Mouse (Mus musculus): ENCODE results near the gene Ankrd37.

Gene Ankrd37

DNA sequence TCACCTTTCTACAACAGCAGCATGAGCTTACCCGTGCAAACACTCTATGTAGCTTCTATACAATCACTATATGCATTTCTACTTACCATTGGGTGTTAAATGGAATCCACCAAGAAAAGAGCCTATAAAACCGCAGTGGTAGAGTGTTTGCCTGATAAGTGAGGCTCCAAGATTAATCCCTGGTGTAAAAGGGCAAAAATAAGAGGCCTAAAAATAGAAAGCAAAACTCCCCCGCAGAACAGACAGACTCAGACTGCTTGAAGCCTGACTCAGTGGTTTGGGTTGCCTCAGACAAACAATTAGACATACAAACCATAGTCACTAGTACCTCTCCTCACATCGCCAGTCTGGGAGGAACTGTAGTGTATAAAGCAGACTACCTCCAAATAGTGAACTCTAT is at the start of gene Ankrd37:
Gene Ankrd37 (minus strand): TSS at position 112 of the 400 bp plus-strand sequence.
- no peak for DNase-seq (ENCODE audit: extremely low read depth, low read depth, low spot score)

- no peak for DNase-seq (ENCODE audit: extremely low read depth, low read depth, low spot score)
These were observed 34.8 kb upstream of the Ankrd37 start for GRCm38 (mm10) chr8:46040260-46040659.

- DNase-seq (ENCODE audit: extremely low read depth, low read depth, low spot score) = no peak
These were observed 34.2 kb upstream of the Ankrd37 start for GRCm38 (mm10) chr8:46039666-46040065.

DNA sequence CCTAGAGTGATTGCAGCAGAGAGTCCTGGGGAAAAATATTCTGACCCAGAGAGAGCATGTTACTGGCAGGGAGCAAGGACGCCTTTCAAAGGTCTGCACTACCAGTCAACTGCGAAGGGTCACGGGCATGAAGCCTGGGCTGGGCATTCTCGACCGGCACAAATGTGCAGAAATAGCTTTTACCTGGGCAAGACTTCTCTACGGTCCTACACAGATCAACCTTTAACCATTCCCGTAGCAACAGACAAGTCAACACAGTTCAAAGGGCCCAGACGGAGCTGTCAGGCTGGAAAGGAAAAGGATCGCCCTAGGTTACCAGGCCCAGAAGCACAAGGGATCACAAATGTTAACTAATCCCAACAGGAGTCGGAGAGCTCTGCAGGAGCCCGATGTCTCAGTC is 30.7 kb upstream of the Ankrd37 start:
- no peak for DNase-seq (ENCODE audit: extremely low read depth, low read depth, low spot score)

GRCm38 (mm10) chr8:46024392-46024791 is 18.9 kb upstream of the Ankrd37 start:
- no peak for DNase-seq (ENCODE audit: extremely low read depth, low read depth, low spot score)

- DNase-seq (ENCODE audit: extremely low read depth, low read depth, low spot score) = no peak
These were observed 17.3 kb upstream of the Ankrd37 start for GRCm38 (mm10) chr8:46022758-46023157.

GRCm38 (mm10) chr8:46022203-46022602 is 16.7 kb upstream of the Ankrd37 start:
- DNase-seq (ENCODE audit: extremely low read depth, low read depth, low spot score) = no peak

DNA sequence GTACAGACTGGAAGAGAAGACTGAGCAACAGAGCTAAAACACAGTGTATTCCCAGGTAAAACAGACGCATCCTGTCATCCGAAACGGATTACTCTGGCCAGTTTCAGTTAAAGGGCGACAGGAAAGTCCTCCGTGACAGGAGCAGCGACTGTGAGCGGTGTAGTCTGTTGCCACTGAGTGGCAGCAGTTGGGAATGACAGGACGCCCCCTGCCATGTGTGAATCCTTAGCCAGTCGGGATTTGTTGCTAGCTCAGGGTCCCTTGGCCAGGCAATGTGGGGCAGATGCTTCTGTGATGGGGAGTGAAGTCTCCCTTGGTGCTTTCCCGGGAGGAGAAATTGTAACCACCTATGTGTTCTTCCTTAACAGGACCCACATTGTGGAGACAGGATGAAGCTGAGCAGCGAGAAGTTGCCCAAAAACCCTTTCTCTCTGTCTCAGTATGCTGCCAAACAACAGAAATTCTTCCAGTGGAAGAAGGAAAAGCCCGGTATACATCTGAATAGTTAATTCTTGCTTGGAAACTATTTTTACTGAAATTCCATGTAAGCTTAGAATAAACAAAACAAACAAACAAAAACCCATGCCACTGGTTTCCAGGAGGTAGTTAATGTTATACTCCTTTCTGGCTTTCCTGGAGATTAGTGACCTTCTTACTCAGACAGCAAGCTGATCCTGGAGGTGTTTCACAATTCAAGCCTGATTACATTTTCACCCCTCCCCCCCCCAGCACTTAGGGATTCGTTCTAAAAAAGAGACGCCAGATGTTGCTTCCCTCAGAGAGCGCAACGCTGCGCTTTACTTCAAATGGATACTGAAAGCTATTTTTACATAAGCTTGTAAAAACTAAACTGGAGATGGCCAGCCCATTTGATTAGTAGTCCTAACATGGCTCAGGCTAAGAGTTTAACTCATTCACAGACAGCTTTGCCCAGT is 5.5 kb upstream of the Ankrd37 start:
- DNase-seq (ENCODE audit: extremely low read depth, low read depth, low spot score) = no peak

- no peak for DNase-seq (ENCODE audit: extremely low read depth, low read depth, low spot score)
These were observed 4.8 kb upstream of the Ankrd37 start for GRCm38 (mm10) chr8:46010306-46010705.

GRCm38 (mm10) chr8:46007050-46007672 is 1.7 kb upstream of the Ankrd37 start:
- DNase-seq (ENCODE audit: extremely low read depth, low read depth, low spot score) = no peak

DNA sequence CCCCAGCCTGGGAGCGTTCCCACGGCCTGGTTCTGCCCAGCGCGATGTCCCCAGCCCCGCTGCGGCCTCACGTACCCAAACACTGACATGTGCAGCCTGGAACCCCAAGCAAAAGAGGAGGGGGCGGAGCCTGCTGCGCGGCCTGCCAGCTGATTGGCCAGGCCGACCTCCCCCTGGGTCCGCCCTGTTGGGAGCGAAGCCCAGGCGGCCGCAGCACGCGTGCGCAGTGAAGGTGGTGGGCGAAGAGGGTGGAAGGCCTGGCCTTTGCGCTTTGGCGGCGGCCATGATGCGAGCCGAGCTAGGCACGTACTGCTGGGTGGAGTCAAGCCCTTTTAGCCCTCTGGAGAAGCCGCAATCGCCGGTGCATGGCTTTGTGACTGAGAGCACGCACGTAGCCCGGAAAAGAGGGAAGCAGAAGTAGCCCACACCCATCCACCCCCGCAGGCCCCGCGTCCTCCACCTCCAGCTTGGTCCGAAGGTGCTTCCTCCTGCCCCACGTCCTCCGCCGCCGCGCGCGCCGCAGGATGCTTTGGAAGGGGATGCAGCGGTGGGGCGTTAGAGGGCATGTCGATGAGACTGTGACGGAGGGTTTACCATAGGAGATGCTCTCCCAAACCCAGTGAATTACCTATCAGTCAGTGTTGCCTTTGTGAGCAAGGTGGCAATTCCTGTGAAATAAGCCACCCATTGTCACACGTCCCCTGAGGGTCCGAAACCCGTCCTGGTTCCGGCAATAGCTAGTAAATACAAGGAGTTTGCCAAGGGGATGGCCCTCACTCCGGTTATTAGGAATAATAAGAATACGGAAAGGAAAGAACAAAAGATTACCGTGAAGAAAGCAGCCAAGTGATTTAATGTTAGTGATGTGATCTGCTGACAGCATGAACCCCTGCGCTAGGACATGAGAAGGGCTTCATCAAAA is 5.5 kb downstream of the Ankrd37 start:
- peak; percentile 52 for DNase-seq (ENCODE audit: extremely low read depth, low read depth, low spot score)

DNA sequence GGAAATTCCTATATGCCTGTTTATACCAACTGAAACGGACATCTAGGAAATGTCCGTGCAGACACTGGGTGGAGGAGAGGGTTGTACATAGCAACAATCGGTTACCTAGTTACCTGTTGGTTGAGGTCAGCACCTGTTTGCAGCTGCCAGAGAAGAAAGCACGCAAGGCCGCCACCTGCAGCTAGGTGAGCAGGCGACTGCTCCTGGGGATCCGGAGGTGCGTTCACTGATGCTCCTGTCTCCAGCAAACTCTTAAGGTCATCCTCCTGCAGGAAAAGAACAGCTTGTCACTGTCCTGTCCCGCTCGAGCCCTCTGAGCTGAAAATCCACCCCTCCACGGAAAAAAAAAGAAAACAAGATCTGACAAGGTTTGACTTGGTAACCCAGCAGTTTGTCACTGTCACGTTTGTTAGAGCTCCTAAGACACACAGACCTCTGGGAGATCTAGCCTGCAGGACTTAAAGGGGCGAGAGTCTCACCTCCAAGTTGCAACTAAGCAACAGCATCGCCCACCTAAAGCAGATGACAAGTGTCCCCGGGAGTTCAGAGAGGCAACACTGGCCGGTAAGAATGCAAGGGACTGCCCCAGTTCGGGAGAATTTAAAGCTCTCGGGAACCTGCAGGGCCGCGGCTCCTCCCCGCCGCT is 6.2 kb downstream of the Ankrd37 start, which contains the start of gene Lrp2bp:
Gene Lrp2bp (plus strand): TSS at position 166 of the 646 bp plus-strand sequence.
- no peak for DNase-seq (ENCODE audit: extremely low read depth, low read depth, low spot score)

- DNase-seq (ENCODE audit: extremely low read depth, low read depth, low spot score) = no peak
These were observed 7.3 kb downstream of the Ankrd37 start for GRCm38 (mm10) chr8:45998228-45998627.

DNA sequence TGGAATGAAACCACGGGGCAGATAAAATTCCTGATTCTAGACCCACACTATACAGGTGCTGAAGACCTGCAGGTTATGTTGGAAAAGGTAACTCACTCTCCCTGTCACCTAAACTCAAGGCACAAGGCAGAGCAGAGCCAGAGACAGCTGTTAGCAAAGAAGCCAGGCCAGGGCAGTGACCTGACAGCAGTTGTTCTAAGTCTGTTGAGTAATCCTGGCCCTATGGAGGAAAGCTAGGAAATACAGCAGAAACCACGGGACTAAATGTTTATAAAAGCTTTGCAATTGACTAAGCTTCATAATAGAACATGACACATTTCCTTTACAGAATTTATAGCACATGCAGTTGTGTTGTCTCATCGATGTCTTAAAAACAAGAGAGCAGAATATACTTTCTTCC is 9.9 kb downstream of the Ankrd37 start:
- DNase-seq (ENCODE audit: extremely low read depth, low read depth, low spot score) = no peak

- DNase-seq (ENCODE audit: extremely low read depth, low read depth, low spot score) = no peak
These were observed 11.4 kb downstream of the Ankrd37 start for GRCm38 (mm10) chr8:45994111-45994510.

- DNase-seq (ENCODE audit: extremely low read depth, low read depth, low spot score) = no peak
These were observed 14.7 kb downstream of the Ankrd37 start for GRCm38 (mm10) chr8:45990631-45991310.

- DNase-seq (ENCODE audit: extremely low read depth, low read depth, low spot score) = no peak
These were observed 17.3 kb downstream of the Ankrd37 start for GRCm38 (mm10) chr8:45988189-45988588.

- no peak for DNase-seq (ENCODE audit: extremely low read depth, low read depth, low spot score)
These were observed 18.8 kb downstream of the Ankrd37 start for GRCm38 (mm10) chr8:45986665-45987064.

GRCm38 (mm10) chr8:45975837-45976468 is 29.6 kb downstream of the Ankrd37 start:
- no peak for DNase-seq (ENCODE audit: extremely low read depth, low read depth, low spot score)

All from fat pad, adult 2 months (tissue).